Mouse (Mus musculus) common myeloid progenitor, adult 5-6 weeks (primary cell): ENCODE data around the gene Nagpa. TPM values are rescaled to one million over a fixed set of nuclear protein-coding genes. Genes with fewer than 3 reads are reported as not detected.
"Not testable (repeated sequence)": the region's sequence is repeated elsewhere in the genome, so short reads cannot be mapped to it uniquely, and the experiment has no call there.

Source experiments
- ATAC-seq: replicated peaks from 2 replicates; pipeline ENCODE4 v1.8.0; 2016; ENCODE audit warnings: low read depth, mild to moderate bottlenecking, moderate TSS enrichment, inconsistent platforms; ENCODE audit not compliant: poor library complexity, severe bottlenecking
- total RNA-seq: library from RNA; stranded (forward); fragments of 200-1000, 187-1606 nt; gene quantifications from 2 replicates; pipeline ENCODE4 v1.2.3, GENCODE M21; 2017

Gene Nagpa
- 36.0 and 38.9 TPM in 2 replicates for total RNA-seq

- peak; percentile 79 for ATAC-seq
Measured at GRCm38 (mm10) chr16:5203668-5204433, at the start of gene Nagpa. Nagpa (minus strand) TSS chr16:5204012.

- no peak for ATAC-seq
Measured at GRCm38 (mm10) chr16:5252260-5252659, 48.4 kb upstream of the Nagpa start.

GRCm38 (mm10) chr16:5250891-5251290, 47.1 kb upstream of the Nagpa start:
- ATAC-seq: no peak

GRCm38 (mm10) chr16:5244411-5244810, 40.6 kb upstream of the Nagpa start:
- ATAC-seq: peak; percentile 94

GRCm38 (mm10) chr16:5242882-5243281, 39.1 kb upstream of the Nagpa start:
- ATAC-seq: no peak

GRCm38 (mm10) chr16:5242355-5242754, 38.5 kb upstream of the Nagpa start:
- ATAC-seq: no peak

- ATAC-seq: peak; percentile 96
Measured at GRCm38 (mm10) chr16:5233418-5234313, 29.9 kb upstream of the Nagpa start, which contains the start of gene Alg1. Alg1 (plus strand) TSS chr16:5233621.

- ATAC-seq: no peak
Measured at GRCm38 (mm10) chr16:5232982-5233381, 29.2 kb upstream of the Nagpa start.

- ATAC-seq: not testable (repeated sequence)
Measured at GRCm38 (mm10) chr16:5228103-5228502, 24.3 kb upstream of the Nagpa start.

GRCm38 (mm10) chr16:5227501-5227900, 23.7 kb upstream of the Nagpa start:
- ATAC-seq: not testable (repeated sequence)

GRCm38 (mm10) chr16:5226534-5226933, 22.7 kb upstream of the Nagpa start:
- ATAC-seq: not testable (repeated sequence)

GRCm38 (mm10) chr16:5222140-5222539, 18.3 kb upstream of the Nagpa start, which contains the start of gene AU021092:
AU021092 (minus strand) TSS chr16:5222299.
- no peak for ATAC-seq

- ATAC-seq: no peak
Measured at GRCm38 (mm10) chr16:5221403-5221802, 17.6 kb upstream of the Nagpa start.

GRCm38 (mm10) chr16:5217341-5218133, 13.7 kb upstream of the Nagpa start:
- no peak for ATAC-seq

- no peak for ATAC-seq
Measured at GRCm38 (mm10) chr16:5216686-5217085, 12.9 kb upstream of the Nagpa start.

- no peak for ATAC-seq
Measured at GRCm38 (mm10) chr16:5214126-5214525, 10.3 kb upstream of the Nagpa start.

- ATAC-seq: no peak
Measured at GRCm38 (mm10) chr16:5212150-5212549, 8.3 kb upstream of the Nagpa start.

- ATAC-seq: peak; percentile 94
Measured at GRCm38 (mm10) chr16:5210365-5210764, 6.6 kb upstream of the Nagpa start.

GRCm38 (mm10) chr16:5206051-5206450, 2.2 kb upstream of the Nagpa start:
- no peak for ATAC-seq

- no peak for ATAC-seq
Measured at GRCm38 (mm10) chr16:5205431-5205970, 1.7 kb upstream of the Nagpa start.
